Mouse (Mus musculus) gastrocnemius, postnatal 25 days (tissue): ENCODE results near the gene Zfp768. TPM values are rescaled to one million over a fixed set of nuclear protein-coding genes. Genes with fewer than 3 reads are reported as not detected.
A peak's percentile ranks its signal among the peaks of the same experiment; 100 is the strongest.
"Not testable (repeated sequence)": the region's sequence is repeated elsewhere in the genome, so short reads cannot be mapped to it uniquely, and the experiment has no call there.

ENCODE experiments used
- DNase-seq: peaks from one replicate; pipeline ENCODE4 v3.0.0; 2022
- long read RNA-seq, 2 experiments: library from polyadenylated mRNA; stranded (forward); transcript quantifications; one replicate each; pipeline ENCODE4 v2.0.0; 2021
- total RNA-seq, 2 experiments: library from RNA; stranded (reverse); gene quantifications; 1 replicate in 1 of 2; 2 replicates in 1 of 2; pipeline ENCODE4 v1.2.3; 2021

The Zfp768 gene
- 10 to 100 TPM; 27.0 to 28.4 TPM for total RNA-seq
- long read RNA-seq, experiment 1, transcript Zfp768-201 (2 exons, 2,356 nt) = major isoform, 10 of 31 reads
- long read RNA-seq, experiment 1, partial matches to known transcripts = 0 of 31 reads
- long read RNA-seq, experiment 1, other reads (novel, unspliced or antisense) = 21 of 31 reads
- long read RNA-seq, experiment 2, transcript Zfp768-201 (2 exons, 2,356 nt) = major isoform, 33 of 53 reads
- long read RNA-seq, experiment 2, partial matches to known transcripts = 0 of 53 reads
- long read RNA-seq, experiment 2, other reads (novel, unspliced or antisense) = 20 of 53 reads

DNA sequence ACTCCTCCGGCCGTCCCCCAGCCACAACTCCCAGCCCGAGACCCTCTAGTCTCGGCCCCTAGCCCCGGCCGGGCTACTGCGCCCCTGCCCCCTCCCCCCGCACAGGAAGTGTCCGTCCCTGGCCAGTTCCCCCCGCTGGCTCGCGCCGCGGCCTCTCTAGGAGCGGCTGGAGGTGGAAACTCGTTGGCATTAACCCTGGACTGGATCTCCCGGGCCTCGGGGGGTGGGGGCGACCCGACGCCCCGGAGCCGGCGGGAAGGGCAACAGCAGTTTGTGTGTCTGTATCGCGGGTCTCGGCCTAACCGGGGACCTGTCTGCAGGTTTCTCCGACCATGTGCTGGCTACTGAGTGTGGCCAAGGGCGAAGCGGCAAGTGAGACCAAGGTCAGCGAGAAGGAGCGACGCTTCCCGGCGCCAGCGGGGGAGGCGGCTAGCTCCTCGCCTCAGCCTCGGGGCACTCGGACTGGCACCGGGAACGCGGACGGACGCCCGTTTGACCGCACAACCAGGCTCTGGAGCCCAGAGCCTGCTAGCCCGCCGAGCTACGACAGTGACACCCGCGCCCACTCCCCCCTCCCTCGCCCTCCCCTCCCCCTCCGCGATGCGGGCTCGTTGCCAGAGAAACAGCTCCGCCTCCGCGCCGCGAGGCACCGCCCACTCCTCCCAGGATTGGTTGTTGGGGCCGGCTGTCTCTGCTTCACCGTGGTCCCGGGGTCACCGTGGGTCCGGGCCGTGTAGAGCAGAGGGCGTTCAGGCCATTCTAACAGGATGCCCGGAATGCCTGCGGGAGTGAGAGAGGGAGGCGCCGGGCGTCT, at the start of gene Zfp768:
Gene Zfp768 (minus strand): TSS at position 78 of the 814 bp plus-strand sequence.
- DNase-seq = peak; percentile 92

DNA sequence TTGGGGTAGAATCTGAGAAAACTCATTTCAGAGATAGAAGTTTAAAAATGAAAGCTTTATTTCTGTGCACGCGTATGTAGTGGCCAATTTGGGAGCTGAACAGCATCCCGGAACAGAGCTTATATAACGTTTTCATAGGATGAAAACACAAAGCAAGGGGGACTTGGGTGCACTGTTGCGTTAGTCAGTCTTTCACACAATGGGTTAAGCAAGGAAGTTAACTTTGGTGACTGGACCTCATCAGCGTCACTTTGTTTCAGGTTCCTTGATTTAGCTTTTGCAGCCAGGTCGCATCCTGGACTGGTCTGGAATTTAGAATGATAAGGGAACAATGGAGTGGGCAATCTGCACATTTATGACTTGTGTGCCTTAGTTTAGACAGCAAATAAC, 48.5 kb upstream of the Zfp768 start:
- no peak for DNase-seq

DNA sequence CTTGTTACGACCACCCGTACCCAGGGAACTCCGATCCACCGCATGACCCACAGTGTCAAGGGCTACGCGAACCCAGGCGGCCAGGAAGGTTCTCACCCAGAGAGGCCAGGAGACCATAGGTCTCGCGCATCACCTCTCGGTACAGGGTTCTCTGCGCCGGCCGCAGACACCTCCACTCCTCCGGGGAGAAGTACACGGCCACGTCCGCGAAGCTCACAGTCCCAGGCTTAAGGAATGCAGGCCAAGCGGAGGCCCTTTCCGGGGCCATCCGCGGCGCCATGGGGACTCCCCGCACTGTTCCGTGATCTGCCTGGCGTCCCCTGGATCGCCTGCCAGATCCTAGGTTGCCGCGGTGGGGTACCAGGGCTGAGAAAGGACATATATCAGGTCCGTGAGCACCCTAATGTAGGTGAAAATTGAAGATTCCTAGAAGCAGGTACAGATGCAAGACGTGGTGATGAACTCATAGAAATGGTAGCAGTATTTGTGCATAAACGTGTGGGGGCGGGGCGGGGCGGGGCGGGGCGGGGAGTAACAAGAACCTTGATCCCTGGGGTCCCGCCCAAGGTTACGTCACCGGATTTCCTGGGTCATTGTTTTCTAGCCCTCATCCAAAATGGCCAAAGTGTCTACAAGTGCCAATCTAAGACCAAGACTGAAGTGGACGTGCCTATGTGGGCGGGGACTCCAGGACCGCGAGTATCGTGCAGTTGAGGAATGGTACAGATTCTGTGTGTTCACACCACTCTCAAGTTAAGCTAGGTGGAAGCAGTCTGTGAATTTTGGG, 48.0 kb upstream of the Zfp768 start, which contains the start of gene E430018J23Rik:
Gene E430018J23Rik (minus strand): TSS at position 473 of the 787 bp plus-strand sequence.
- DNase-seq = peak; percentile 93

DNA sequence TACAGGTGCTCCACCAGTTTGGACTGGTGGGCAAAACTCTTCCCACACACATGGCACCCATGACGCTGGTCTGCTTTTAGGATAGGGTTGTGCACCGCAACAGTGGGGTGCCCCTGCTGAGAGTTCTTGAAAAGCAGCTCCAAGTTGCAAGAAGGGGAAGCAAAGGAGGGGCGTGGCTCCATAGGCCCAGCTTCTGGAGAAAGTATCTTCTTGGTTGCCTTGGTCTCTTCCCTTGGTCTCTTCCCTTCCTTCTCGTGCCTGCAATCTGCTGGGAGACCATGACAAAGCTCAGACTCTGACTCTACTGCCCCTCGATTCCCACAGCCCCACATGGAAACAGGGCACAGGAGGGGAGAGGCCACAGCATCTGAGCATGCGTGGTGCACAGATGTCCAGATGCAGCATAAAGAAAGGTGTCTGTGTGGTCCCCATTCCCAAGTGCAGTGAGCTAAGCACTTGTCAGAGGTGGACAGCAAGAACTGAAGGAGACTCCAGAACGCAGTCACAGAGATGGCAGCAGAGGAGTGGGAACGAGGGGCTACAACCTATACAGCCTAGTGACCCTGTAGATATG, 46.9 kb upstream of the Zfp768 start:
- DNase-seq = no peak

DNA sequence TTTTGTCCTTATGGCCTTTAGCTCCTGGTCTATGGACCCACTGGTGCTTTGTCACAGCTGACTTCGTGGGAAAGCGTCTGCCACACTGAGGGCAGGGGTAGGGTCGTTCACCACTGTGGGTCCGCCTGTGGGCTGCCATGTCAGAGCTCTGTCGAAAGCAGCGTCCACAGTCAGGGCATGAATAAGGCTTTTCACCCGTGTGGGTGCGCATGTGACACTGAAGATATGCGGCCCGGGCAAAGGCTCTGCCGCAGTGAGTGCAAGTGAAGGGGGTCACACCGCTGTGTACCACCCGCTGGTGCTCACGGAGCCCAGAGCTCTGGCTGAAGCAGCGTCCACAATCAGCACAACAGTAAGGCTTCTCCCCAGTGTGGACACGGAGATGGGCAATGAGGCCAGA, 46.1 kb upstream of the Zfp768 start:
- DNase-seq = no peak

DNA sequence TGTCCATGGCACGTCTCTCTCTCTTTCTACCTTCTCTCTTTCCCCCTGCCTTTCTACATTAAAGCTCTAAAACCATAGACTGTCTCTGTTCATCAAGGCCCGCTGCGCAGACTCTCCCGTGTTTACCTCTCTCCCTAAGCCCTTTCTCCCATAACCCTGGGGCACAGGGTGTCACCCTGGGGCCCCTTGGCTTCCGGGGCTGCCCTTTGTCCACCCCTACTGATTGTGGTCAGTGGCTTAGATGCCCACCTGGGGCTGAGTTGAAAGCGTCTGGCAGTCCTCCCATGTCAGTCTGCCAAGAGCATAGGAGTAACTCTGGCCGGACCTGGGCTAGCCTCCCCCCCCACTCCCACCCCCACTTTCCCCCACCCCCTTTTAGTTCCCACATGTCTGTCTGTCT, 44.9 kb upstream of the Zfp768 start:
- DNase-seq = no peak

DNA sequence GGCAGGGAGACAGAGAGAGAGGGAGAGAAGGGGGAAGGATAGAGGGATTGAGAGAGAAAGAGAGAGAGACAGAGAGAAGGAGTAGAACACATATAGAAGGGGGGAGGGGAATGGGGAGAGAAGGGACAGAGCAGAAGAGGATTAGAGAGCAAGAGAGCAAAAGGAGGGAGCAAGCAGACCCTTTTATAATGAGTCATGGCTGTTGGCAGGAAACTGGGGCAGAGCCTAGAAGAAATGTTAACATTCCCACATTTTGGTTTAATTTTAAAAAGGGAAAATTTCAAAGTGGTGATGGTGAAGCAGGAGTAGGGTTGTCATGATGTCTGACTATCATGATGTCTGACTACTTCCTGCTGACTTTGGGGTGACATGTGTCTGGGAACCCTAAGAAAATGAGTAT, 42.8 kb upstream of the Zfp768 start:
- not testable (repeated sequence) for DNase-seq

DNA sequence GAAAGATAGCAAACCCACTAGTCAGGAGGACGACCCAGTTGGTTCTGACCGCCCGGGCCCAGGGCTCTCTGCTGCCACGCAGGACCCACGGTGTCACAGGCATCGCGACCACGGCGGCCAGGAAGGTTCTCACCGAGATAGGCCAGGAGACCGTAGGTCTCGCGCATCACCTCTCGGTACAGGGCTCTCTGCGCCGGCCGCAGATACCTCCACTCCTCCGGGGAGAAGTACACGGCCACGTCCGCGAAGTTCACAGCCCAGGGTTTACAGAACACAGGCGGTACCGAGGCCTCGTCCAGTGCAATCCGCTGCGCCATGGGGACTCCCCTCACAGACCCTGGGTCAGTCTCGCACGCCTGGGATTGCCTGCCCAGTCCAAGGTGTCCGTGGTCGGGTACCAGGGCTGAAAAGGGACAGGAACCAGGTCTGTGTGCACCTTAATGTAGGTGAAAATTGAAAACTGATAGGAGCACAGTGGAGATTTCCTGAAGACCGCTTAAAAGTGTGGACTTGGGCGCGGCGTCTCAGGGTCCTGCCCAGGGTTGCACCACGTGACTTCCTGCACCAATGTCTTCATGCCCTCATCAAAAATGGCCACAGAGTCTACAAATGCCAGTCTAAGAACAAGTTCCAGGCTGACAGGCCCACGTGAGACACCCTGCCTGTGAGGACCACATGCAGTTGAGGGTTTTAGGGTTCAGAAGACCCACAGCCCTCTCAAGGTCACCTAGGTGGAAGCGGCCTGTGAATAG, 41.4 kb upstream of the Zfp768 start, which contains the start of gene 9130019O22Rik:
Gene 9130019O22Rik (minus strand): TSS at position 526 of the 752 bp plus-strand sequence.
- DNase-seq = peak; percentile 80

DNA sequence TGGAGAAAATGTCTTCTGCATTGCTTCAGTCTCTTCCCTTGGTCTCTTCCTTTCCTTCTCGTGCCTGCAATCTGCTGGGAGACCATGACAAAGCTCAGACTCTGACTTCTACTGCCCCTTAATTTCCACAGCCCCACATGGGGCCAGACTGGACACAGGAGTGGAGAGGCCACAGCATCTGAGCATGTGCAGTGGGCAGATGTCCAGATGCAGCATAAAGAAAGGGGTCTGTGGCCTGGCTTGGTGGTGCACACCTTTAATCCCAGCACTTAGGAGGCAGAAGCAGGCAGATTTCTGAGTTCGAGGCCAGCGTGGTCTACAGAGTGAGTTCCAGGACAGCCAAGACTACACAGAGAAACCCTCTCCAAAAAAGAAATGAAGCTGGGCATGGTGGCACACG, 40.2 kb upstream of the Zfp768 start:
- not testable (repeated sequence) for DNase-seq

DNA sequence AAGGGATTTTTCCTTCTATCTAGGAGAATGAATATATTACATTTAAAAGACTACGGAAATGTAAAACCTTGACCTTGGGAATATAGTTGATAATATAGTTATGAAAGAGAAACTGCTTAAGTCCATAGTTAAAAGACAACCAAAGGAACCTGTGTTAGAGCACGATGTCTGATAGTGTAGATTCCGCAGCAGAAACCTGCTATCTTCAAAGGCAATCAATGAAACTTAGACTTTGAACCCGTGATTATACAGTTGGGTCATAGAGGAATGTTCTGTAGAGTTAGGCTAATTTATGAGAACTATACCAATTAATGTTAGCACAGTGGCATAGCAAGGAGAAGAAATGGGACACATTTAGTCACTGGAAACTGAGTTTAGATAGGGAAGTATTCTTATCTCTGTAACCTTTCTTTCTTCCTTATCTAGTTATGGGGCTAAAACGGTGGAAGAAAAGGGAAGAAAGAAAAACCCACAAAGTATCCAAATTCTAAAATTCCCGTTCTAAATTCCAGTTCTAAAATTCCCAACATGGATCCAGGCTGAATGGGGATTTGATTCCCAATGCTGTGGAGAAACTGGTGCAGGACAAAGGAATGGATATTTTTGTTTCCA, 33.0 kb upstream of the Zfp768 start:
- DNase-seq = no peak

DNA sequence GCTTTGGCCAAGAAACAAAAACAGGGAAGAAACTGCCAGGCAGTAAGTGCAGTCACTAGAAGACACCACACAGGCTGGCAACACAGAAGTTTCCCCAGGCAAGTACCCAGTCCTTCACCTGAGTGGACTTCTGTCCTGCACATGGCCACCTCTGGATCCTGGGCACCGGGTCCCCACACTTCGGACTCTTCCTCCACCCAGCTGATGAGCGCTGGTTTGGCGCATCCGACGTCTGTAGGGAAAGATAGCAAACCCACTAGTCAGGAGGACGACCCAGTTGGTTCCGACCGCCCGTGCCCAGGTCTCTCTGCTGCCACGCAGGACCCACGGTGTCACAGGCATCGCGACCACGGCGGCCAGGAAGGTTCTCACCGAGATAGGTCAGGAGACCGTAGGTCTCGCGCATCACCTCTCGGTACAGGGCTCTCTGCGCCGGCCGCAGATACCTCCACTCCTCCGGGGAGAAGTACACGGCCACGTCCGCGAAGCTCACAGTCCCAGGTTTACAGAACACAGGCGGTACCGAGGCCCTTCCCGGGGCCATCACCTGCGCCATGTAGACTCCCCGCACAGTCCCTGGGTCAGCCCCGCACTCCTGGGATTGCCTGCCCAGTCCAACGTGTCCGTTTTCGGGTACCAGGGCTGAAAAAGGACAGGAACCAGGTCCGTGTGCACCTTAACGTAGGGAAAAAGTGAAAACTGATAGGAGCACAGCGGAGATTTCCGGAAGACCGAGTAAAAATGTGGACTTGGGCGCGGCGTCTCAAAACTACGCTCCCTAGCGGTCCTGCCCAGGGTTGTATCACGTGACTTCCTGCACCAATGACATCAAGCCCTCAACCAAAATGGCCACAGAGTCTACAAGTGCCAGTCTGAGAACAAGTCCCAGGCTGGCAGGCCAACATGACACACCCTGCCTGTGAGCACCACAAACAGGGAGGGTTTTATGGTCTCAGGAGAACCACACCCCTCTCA, 30.2 kb upstream of the Zfp768 start, which contains the start of gene Zfp747:
Gene Zfp747 (minus strand): TSS at position 780 of the 975 bp plus-strand sequence.
- DNase-seq = peak; percentile 90

DNA sequence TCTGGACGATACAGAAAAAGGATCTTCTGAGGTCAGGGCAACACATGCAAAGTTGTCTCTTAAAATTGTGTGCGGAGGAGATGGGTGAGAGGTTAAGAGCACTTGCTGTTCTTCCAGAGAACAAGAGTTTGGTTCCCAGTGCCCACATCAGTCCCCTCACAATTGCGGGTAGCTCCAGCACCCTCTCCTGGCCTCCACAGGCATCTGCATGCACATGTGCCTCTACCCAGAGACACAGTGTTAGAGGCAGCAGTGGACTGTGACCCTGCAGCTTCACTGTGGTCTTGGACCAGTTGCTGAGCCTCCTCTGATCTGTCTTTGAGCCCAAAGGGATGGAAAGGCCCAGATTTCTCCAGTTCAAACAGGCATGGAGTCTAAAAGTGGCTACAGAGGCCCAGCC, 26.5 kb upstream of the Zfp768 start:
- not testable (repeated sequence) for DNase-seq

DNA sequence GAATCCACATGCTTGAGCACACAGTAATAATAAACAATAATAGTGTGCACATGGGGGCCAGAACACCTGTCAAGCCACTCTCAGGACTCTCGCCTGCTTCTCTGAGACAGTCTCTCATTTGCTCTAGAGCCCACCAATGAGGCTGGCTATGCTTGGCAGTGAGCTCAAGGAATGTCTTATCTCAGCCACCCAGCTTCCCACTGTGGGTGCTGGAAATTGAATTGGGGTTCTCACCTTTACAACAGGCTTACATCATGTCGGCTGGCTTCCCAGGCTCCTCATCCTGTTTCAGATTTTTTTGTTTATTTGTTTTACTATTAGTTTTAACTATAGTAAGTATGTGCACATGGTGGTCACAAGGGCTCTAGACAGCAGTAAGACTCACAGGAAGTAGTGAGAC, 25.8 kb upstream of the Zfp768 start:
- no peak for DNase-seq

DNA sequence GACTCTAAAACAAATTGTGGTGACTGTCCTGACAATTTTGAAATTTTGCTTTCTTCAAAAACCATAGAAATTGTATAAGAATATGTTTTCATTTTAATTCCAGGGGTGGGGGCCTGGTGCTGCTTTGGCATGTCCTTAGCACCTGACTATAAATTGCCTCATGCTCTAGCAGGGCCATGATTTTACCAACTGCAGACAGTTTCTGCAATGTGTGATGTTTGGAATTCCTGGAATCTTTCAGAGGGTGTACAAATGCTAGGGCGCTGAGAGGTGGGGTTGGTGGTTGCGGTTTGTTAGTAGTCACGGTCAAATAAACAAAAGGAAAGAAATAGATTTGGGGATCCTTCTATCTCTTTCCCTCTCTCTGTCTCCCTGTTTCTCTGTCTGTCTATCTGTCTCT, 20.9 kb upstream of the Zfp768 start:
- no peak for DNase-seq

DNA sequence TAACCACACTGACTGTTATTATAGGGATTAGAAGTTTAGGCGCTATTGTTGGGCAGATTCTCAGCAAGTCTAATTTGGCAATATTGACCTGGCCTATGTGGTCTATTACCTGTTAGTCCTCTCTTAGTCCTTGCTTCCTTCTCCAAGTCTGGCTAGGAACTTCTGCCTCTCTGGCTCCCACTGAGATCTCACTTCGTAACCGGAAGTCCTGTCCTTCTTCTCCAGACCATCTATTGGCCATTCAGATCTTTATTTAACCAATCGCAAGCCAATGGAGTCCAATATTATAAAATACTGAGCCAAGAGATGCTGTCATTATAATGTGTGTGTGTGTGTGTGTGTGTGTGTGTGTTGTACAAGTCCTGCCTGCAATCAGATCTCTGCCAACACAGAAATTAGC, 18.8 kb upstream of the Zfp768 start:
- DNase-seq = no peak

DNA sequence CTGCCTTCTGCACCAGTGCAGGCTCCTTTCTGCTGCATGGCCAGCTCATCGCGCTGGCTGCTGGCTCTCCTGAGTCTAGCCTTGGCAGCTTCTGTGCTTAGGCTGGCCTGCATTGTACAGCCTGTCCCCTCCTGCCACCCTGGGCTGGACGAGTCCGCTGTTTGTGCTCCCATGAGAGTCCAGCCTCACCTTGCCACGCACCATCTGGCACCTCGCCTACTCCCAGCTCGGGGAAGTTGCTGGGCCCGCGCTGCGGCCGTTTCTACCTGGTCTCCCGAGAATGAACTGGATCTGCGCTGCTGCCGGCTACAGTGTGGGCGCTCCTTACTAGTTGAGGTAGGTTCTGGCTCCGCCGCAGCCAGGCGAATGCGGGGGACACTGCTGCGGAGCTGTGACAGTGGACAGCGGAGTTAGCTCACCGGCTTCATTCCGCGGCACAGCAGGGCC, 18.1 kb upstream of the Zfp768 start:
- DNase-seq = no peak

DNA sequence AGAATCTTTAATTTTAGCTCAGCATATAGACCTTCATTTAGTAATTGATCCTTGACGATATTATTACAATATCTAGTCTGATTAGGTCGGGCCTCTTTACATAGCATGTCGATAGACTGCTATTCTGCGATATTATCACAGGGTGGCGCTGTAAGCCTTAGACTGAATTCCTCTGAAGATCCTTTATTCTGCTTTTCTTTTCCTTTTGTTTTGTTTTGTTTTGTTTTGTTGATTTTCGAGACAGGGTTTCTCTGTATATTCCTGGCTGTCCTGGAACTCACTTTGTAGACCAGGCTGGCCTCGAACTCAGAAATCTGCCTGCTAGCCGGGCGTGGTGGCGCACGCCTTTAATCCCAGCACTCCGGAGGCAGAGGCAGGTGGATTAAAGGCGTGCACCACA, 17.0 kb upstream of the Zfp768 start:
- not testable (repeated sequence) for DNase-seq

DNA sequence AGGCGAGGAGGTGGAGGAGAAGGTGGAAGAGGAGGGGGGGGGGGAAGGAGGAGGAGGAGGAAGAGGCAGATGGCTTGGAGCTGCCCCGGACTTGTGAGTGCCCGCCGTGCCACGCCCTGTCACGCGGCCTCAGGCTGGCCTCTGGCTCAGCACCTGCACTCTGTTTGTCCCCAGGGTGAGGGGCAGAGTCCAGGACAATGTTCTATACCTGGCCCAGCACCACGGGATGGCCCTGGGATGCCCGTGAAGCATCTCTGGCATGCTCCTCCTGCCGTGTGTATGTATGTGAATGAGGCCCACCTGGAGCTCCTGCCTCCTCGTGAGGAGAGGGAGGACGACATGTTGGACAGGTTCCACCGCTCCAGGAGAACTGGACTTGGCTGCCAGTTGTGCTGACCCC, 16.1 kb upstream of the Zfp768 start:
- DNase-seq = no peak

DNA sequence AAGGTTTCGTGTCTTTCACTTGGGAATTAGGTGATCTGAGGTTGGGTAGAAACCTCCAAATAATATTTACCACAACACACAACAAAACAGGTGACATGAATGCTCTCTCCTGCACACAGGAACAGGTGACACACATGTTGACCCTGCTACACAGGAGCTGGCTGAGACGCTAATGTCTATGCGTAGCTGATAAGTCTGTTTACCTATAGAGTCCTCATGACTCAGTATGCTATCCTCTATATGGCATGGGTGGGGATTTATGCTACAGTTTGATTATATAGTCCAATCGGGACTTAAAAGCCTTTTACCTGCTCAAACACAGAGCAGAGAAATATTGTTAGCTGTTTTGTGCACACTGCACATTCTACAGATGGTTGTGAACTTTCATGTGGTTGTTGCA, 14.9 kb upstream of the Zfp768 start:
- no peak for DNase-seq

DNA sequence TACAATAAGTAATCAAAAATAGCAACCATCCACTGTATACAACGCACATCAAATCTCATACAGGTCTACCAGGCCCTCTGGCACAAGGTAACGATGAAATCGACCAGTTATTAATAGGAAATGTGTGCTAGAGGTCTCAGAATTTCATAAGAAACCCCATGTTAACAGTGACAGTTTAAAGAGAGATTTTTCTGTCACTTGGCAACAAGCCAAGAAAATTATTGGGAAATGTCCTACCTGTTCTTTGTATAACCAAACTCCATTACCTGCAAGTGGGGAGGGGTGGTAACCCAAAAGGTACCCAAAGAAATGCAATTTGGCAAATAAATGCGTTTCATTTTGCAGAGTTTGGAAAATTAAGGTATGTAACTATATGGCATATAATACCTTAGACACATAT, 13.1 kb upstream of the Zfp768 start:
- DNase-seq = no peak
